Mouse (Mus musculus) brain, adult 10 weeks (tissue): Measurements from ENCODE around the gene Fbxl12. TPM values are rescaled to one million over a fixed set of nuclear protein-coding genes. Genes with fewer than 3 reads are reported as not detected.

ENCODE experiments used
- polyA plus RNA-seq: library from polyadenylated mRNA; stranded (reverse); fragments of 350-450 nt; fragmentation: Illumina TruSeq; extraction: RNeasy Lipid Tissue Mini Kit (QIAGEN cat#74804); gene quantifications from one replicate; pipeline ENCODE4 v1.2.3, GENCODE M21; 2015; ENCODE audit warnings: low read depth, low replicate concordance

Fbxl12 gene
- polyA plus RNA-seq: 16.8 TPM

DNA sequence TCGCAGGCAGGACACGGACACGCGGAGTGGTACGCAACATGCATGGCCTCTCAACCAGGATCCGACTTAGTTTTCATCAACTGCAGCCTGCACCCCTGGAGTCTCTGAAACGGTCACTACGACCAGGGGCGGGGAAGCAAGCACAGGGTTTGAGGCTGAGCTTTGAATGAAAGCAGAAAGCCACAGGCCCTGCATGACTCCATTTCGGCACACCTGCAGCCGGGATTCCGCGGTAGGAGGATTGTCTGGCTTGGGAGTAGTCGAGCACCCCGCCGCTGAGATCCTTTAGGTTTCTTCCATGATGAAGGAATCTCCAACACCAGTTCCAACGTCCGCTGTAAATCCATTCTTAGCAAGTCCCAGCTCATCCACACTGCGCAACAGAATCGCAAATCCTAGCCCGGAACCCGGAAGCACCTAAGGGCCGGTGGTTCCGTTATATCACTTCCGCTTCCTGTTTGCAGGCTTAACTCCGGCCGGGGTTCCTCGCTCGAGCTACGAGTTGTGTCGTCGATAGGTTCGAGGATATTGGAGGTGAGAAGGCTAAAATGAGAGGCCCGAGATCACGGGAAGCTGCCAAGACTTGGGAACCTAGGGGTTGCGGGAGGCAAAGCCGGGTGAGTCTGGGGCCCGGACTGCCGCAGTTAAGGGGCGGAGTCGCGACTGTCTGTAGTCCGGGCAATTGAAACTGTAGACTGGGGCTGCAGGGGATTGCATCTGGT, at the start of gene Fbxl12:
Fbxl12 (minus strand) TSS at position 408 of the 722 bp plus-strand sequence.

DNA sequence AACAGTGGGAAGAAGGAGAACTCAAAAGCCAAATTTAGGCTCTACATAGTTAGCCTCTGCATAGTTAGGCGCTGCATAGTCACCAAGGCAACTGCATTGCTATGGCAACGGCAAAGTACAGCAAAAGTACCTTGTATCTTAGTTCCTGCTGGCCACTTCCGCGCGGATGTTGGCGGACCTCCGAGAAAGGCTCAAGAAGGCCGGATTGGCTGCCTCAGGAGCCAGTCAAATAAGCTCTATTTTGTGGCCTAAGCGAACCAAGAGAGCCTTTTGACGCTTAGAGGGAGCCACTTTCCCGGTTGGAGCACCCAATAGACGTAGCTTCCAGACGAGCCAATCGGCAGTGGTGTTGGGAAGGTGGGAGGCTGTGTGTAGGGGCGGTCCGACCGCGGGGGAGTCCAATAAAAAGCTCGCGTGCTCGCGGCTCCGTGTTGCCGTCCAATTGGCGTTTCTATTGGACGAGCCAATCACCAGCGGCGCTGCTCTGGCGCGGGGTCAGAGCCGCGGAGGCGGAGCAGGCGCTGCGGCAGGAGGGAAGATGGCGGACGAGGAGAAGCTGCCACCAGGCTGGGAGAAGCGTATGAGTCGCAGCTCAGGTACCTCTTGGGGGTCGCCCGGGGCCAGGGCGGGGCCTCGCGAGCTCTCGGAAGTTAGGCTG, 7.2 kb upstream of the Fbxl12 start, which contains the start of gene Pin1:
Pin1 (plus strand) TSS at position 494 of the 658 bp plus-strand sequence.

DNA sequence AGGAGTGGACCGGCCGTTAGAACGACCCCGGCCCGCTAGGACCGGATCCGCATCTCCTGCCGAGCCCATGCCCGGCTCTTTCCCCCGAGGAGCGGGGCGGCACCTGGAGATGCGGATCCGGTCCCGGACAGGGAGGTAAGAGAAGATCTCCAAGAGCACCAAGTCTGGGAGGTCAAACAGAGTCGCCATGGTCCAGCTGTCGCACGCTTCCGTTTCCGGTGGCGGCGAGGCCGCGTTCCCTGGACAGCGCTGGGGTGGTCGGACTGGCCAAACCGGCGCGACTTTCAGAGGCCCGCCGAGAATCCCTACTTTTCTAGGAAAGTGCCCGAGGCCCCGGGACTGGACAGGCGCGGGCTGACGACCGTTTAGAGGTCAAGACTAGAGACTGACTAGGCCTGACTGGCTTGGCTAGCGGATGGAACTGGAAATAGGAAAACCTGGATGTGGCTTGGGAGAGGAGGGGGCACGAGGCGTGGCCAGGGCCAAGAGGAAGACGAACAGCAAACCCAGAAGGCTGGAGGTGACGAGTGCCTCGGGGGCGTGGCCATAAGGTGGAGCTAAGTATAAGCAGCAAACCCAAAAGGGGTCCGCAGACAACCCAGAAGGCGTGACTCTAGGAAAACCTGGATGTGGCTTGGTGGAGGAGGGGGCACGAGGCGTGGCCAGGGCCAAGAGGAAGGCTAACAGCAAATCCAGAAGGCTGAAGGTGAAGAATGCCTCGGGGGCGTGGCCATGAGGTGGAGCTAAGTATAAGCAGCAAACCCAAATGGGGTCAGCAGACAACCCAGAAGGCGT, 2.3 kb downstream of the Fbxl12 start, which contains the start of gene Ubl5:
Ubl5 (plus strand) TSS at position 778 of the 795 bp plus-strand sequence.

DNA sequence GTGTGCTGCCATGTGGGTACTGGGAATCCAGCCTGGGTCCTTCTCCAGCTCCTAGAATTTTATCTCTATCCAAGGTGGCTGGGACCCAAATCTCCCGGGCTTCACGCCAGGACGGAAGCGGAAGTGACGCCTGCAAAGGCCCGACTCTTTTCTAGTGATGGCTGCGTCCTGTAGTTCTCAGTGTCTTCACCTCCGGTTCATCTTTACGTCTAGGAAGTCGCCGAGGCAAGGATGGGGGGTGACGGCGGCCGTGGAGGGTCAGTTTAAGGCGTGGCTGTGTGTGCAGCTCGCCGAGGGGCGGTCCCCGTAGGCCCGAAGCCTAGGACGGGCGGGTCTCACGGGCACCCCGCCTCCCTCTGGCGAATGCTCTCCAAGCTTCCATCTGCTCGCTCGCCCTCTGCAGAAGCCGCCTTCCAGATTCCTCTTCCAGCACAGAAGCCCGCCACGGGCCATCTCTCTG, 63.4 kb downstream of the Fbxl12 start, which contains the start of gene Zfp846:
Zfp846 (plus strand) TSS at position 117 of the 460 bp plus-strand sequence.

Other genes with a start within 250 kb of the Fbxl12 start
- gene Zfp26, start 184.6 kb downstream of the Fbxl12 start, polyA plus RNA-seq: 9.5 TPM
- 30.3 TPM for gene Zfp426, start 152.0 kb downstream of the Fbxl12 start, polyA plus RNA-seq
- gene Zfp266, start 123.3 kb downstream of the Fbxl12 start, polyA plus RNA-seq: 22.8 TPM
- 14.0 TPM for gene Zfp846, start 63.5 kb downstream of the Fbxl12 start, polyA plus RNA-seq
- 642 TPM for gene Ubl5, start 1.9 kb downstream of the Fbxl12 start, polyA plus RNA-seq
- 44.8 TPM for gene Pin1, start 7.3 kb upstream of the Fbxl12 start, polyA plus RNA-seq
- 130 TPM for gene Olfm2, start 101.6 kb upstream of the Fbxl12 start, polyA plus RNA-seq
- gene Col5a3, start 170.3 kb upstream of the Fbxl12 start, polyA plus RNA-seq: 1.4 TPM
- gene Rdh8, start 173.7 kb upstream of the Fbxl12 start, polyA plus RNA-seq: not detected
- 87.5 TPM for gene A230050P20Rik, start 223.9 kb upstream of the Fbxl12 start, polyA plus RNA-seq
- gene Angptl6, start 235.0 kb upstream of the Fbxl12 start, polyA plus RNA-seq: 11.2 TPM
- 20.5 TPM for gene Ppan, start 243.4 kb upstream of the Fbxl12 start, polyA plus RNA-seq